Mouse (Mus musculus): ENCODE results near the gene 0610009B22Rik. TPM values are rescaled to one million over a fixed set of nuclear protein-coding genes. Genes with fewer than 3 reads are reported as not detected.
A peak's percentile ranks its signal among the peaks of the same experiment; 100 is the strongest.

Gene 0610009B22Rik
- polyA plus RNA-seq, 1 experiment from 2014 or later: 101 TPM

DNA sequence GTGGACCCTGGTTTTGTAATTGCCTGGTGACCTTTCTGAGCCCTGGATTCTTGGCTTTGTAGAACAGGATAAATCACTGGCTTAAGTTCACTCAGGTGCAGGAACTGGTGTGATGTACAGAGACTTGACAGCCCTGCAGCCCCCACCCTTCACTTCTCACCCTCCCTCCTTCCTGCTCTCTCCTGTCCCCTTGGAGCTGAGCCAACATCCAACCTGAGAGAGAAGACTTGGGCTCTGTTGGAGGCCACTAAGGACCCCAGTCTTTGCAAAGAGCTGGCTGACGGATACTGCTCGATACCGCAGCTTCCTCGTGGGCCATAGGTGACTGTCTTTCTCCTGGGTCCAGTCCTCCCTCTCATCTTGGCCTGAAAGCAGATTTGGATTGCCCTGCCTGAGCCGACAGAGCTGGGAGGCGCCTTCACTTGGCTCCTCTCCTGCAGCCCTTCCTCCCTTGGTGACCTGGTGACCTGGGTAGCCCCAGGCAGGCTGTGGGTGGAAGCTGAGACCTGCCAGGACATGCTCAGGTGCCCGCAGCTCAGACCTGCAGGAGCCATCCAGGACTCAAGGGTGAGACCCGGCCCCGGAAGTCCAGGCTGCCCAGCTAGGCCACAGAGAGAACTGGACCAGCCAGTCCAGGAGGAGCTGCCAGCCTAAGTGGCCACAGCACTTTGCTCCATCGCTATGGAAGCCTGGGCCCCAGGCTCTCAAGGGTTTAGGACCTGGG, 31.7 kb downstream of the 0610009B22Rik start:
- ATAC-seq (ENCODE audit: low FRiP score, low read depth): no peak
- Histone ChIP-seq H3K4me2 (replicated peaks) (no peak overlapping the region), H3K36me3 (no peaks in the 10 kb centered on the region), H3K27ac (no peak overlapping the region), H3K9me3 (no peaks in the 10 kb centered on the region), H3K4me1 (no peaks in the 10 kb centered on the region), H3K27me3 (replicated peaks) (no peaks in the 10 kb centered on the region), H3K9ac (no peak overlapping the region), H3K4me3 (no peak overlapping the region)
- WGBS: 87% methylated on average over 10 of the region's 10 CpGs

DNA sequence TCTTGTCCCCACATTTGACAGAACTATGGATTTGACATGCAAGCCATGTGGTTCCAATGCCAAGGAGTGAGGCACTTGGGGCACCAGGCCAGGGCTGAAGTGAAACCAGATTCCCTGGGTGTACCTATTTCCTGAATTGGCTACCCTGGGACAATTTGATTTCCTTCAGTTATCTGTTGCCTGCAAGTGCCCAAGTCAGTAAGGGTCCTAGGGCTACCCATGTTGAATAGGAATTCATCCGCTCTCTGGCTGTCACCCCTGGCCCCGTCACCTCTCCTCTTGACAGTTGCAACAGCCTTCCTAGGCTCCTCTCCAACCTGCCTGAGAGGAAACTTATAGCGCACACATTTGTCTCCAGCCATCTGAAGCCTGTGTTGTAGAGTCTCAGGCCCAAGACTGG, 33.8 kb downstream of the 0610009B22Rik start:
- Histone ChIP-seq H3K9me3 (no peaks in the 10 kb centered on the region), H3K9ac (no peak overlapping the region), H3K4me3 (no peak overlapping the region), H3K4me1 (peaks cover 9% of the 10 kb centered on the region), H3K36me3 (no peaks in the 10 kb centered on the region), H3K27ac (no peak overlapping the region), H3K4me2 (replicated peaks) (no peak overlapping the region), H3K27me3 (replicated peaks) (peaks cover 15% of the 10 kb centered on the region)
- ATAC-seq (ENCODE audit: low FRiP score, low read depth): no peak
- WGBS: 91% methylated on average over 3 of the region's 3 CpGs

GRCm38 (mm10) chr11:51653736-51654135, 34.9 kb downstream of the 0610009B22Rik start:
- peaks cover 21% of the 10 kb centered on the region for H3K4me1 ChIP-seq
- H3K9me3 ChIP-seq: no peaks in the 10 kb centered on the region
- H3K9ac ChIP-seq: no peak overlapping the region
- 92% methylated on average over 6 of the region's 6 CpGs for WGBS
- peaks cover 24% of the 10 kb centered on the region for H3K27me3 ChIP-seq (replicated peaks)
- no peak overlapping the region for H3K4me2 ChIP-seq (replicated peaks)
- no peak overlapping the region for H3K27ac ChIP-seq
- no peak overlapping the region for H3K4me3 ChIP-seq
- no peak for ATAC-seq (ENCODE audit: low FRiP score, low read depth)
- no peaks in the 10 kb centered on the region for H3K36me3 ChIP-seq

DNA sequence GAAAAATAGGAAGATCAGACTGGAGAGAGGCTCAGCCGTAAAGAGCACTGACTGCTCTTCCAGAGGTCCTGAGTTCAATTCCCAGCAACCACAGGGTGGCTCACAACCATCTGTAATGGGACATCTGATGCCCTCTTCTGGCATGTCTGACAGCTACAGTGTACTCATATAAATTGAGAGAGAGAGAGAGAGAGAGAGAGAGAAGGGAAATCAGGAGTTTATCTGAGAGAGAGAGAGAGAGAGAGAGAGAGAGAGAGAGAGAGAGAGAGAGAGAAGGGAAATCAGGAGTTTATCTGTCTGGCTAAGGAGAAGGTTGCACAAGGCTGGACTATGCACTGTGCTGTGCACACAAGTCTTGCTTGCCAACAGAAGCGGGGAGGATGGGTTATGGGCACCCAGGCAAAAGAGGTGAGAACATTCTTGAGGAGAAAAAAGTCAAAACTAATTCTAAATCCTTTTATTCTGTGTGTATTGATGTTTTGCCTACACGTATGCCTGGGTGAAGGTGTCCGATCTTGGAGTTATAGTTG, 35.7 kb downstream of the 0610009B22Rik start:
- Histone ChIP-seq H3K4me3 (no peak overlapping the region), H3K9ac (no peak overlapping the region), H3K27ac (no peak overlapping the region), H3K9me3 (no peaks in the 10 kb centered on the region), H3K27me3 (replicated peaks) (peaks cover 24% of the 10 kb centered on the region), H3K36me3 (no peaks in the 10 kb centered on the region), H3K4me1 (peaks cover 28% of the 10 kb centered on the region), H3K4me2 (replicated peaks) (no peak overlapping the region)
- ATAC-seq (ENCODE audit: low FRiP score, low read depth): no peak
- 94% methylated on average over 4 of the region's 4 CpGs for WGBS

DNA sequence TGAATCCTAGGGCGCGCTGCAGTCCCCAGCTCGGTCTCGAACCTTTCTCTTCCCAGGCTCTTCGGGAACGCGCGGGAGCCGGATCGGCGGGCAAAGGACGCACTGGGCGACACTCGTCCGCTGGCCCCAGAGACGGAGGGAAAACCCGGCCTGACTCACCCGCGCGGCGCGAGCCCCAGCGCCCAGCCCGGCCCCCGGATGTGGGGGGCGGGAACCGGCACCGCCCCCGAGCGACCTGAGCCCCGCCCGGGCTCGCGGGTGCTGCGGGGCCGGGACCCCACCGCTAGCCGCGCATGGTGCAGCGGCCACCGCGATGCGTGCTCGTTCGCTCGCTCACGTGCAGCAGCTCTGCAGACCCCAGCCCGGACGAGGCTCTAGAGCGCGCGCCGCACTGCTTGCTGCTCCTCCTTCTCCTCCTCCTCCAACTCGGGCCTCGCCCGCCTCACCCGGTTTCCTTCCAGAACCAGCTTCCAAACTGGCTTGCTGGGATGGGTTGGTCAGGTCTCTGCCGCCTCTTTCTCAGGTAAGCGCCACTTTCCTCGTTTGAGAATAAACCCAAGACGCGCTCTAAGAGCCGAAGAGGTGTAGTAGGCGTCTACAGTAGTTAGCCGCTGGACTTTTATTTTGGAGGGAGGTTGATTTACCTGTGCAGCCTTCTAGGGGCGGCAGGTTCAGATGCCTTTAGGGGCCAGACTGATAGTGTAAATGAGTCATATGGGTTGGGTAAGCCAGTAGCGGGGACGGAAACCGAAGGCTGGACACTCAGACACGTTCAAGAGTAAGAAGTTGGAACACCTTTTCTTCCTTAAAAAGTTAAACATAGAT, 37.8 kb downstream of the 0610009B22Rik start, which contains the start of the genes N4bp3 and D930048N14Rik:
Gene N4bp3, minus strand, starts transcription at position 152 of the 825 bp plus-strand sequence.
Gene D930048N14Rik, plus strand, starts transcription at position 264 of the 825 bp plus-strand sequence.
- H3K9me3 ChIP-seq: no peaks in the 10 kb centered on the region

DNA sequence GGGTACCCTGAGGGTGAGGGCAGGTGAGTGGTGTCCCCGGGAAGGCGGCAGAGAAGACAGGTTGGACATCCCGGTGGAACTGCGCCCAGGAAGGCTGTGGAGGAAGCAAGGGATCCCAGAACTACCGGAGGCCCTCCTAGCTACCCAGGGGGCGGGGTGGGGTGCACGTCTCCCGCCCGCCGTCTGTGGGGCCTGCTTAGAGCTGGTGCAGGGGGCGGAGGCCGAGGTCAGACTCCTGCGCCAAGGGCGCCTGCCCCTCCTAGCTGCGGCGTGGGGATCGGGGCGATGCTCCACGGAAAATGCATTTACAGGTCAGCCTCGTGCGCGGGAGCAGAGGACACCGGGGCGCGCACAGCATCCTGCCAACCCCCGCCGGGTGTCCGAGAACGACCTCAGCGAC, 38.4 kb downstream of the 0610009B22Rik start:
- H3K36me3 ChIP-seq: no peaks in the 10 kb centered on the region
- H3K9me3 ChIP-seq: no peaks in the 10 kb centered on the region
- H3K27me3 ChIP-seq (replicated peaks): peaks cover 24% of the 10 kb centered on the region
- H3K9ac ChIP-seq: peak overlapping the region; percentile 52
- ATAC-seq (ENCODE audit: low FRiP score, low read depth): no peak
- WGBS: under 1% methylated on average over 30 of the region's 30 CpGs
- H3K4me1 ChIP-seq: peaks cover 37% of the 10 kb centered on the region
- H3K27ac ChIP-seq: no peak overlapping the region
- H3K4me2 ChIP-seq (replicated peaks): peak overlapping the region; percentile 87
- peak overlapping the region; percentile 47 for H3K4me3 ChIP-seq

More for the DNA sequence above, 37.8 kb downstream of the 0610009B22Rik start, which contains the start of the genes N4bp3 and D930048N14Rik:
- H3K36me3 ChIP-seq: no peaks in the 10 kb centered on the region
- peaks cover 24% of the 10 kb centered on the region for H3K27me3 ChIP-seq (replicated peaks)
- peak within 1 kb of the TSS; percentile 52 for H3K9ac ChIP-seq
- peak within 1 kb of the TSS; percentile 47 for H3K4me3 ChIP-seq
- peak; percentile 37; the same call in 1 of the 2 replicates for ATAC-seq (ENCODE audit: low FRiP score, low read depth)
- H3K27ac ChIP-seq: no peak within 1 kb of the TSS
- peak within 1 kb of the TSS; percentile 87 for H3K4me2 ChIP-seq (replicated peaks)
- 1% methylated on average over 70 of the region's 70 CpGs for WGBS
- peaks cover 37% of the 10 kb centered on the region for H3K4me1 ChIP-seq

DNA sequence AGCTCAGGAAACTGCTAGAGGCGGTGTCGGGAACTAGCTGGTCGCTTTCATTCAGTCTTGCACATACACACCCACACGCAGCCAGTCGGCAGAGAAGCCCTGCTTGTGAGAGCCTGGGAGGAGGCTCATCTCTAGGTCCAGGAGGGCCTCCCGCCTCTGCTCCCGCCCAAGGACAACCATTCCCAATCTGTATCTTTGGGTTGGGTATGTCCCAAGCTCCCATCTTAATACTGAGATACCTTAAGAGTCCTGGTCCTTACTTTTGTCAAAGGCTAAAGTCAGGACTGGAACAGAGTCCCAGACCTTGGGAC, 38.8 kb downstream of the 0610009B22Rik start:
- peaks cover 37% of the 10 kb centered on the region for H3K4me1 ChIP-seq
- WGBS: 4% methylated on average over 7 of the region's 7 CpGs
- ATAC-seq (ENCODE audit: low FRiP score, low read depth): no peak
- peak overlapping the region; percentile 87 for H3K4me2 ChIP-seq (replicated peaks)
- H3K27me3 ChIP-seq (replicated peaks): peaks cover 24% of the 10 kb centered on the region
- H3K4me3 ChIP-seq: peak overlapping the region; percentile 47
- peak overlapping the region; percentile 52 for H3K9ac ChIP-seq
- H3K9me3 ChIP-seq: no peaks in the 10 kb centered on the region
- no peak overlapping the region for H3K27ac ChIP-seq
- no peaks in the 10 kb centered on the region for H3K36me3 ChIP-seq

DNA sequence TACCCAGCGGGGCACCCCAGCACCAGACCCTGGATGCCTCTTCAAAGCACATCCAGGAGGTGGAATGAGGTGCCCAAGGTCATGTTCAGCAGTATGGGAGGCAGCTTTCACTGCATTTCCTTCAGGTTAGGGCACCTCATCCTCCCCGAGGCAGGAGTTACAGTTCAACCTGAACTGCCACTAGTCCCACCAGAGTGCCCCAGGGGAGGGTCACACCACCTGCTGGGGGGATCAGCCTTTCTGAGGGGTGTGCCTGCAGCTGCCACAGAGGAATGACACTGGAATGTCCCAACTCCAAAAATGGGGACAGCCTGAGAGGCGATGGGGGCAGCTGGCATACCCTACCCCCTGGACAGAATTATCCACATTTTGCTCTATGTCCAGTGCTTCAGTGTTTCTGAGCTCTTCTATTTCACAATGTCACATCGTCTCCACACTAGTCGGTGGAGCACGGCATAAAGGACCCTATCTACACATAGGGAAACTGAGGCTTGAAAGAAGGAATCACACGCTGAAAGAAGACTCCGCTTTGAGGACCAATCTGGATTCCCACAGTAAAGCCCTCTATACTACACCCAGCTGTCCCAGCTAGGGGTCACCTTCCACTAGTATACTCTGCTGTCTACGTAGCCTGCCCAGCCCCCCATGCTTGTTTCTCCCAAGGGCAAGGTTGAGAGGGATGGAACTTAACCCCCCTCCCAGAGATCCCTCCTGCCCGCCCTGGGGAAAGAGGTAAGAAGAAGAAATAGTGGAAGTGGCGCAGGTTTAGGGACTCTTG, 39.4 kb downstream of the 0610009B22Rik start:
- no peak for ATAC-seq (ENCODE audit: low FRiP score, low read depth)
- H3K4me1 ChIP-seq: peaks cover 37% of the 10 kb centered on the region
- H3K9me3 ChIP-seq: no peaks in the 10 kb centered on the region
- peak overlapping the region; percentile 87 for H3K4me2 ChIP-seq (replicated peaks)
- peak overlapping the region; percentile 52 for H3K9ac ChIP-seq
- H3K4me3 ChIP-seq: peak overlapping the region; percentile 47
- H3K27ac ChIP-seq: no peak overlapping the region
- WGBS: 23% methylated on average over 11 of the region's 11 CpGs
- H3K27me3 ChIP-seq (replicated peaks): peaks cover 24% of the 10 kb centered on the region
- no peaks in the 10 kb centered on the region for H3K36me3 ChIP-seq

- Histone ChIP-seq H3K4me3 (peak overlapping the region; percentile 15; the same call in 1 of the 2 replicates), H3K36me3 (0 out of 2 replicates have a peak, but pooled peaks cover under 1% of the 10 kb centered on the region), H3K27ac (no peak overlapping the region), H3K9ac (peak overlapping the region; percentile 18; the same call in 1 of the 2 replicates), H3K27me3 (replicated peaks) (peaks cover 24% of the 10 kb centered on the region), H3K4me2 (replicated peaks) (peak overlapping the region; percentile 87), H3K9me3 (no peaks in the 10 kb centered on the region), H3K4me1 (peaks cover 37% of the 10 kb centered on the region)
- ATAC-seq (ENCODE audit: low FRiP score, low read depth): peak; percentile 35
- WGBS: 10% methylated on average over 3 of the region's 3 CpGs
Observed at GRCm38 (mm10) chr11:51648566-51648965, 40.1 kb downstream of the 0610009B22Rik start.

DNA sequence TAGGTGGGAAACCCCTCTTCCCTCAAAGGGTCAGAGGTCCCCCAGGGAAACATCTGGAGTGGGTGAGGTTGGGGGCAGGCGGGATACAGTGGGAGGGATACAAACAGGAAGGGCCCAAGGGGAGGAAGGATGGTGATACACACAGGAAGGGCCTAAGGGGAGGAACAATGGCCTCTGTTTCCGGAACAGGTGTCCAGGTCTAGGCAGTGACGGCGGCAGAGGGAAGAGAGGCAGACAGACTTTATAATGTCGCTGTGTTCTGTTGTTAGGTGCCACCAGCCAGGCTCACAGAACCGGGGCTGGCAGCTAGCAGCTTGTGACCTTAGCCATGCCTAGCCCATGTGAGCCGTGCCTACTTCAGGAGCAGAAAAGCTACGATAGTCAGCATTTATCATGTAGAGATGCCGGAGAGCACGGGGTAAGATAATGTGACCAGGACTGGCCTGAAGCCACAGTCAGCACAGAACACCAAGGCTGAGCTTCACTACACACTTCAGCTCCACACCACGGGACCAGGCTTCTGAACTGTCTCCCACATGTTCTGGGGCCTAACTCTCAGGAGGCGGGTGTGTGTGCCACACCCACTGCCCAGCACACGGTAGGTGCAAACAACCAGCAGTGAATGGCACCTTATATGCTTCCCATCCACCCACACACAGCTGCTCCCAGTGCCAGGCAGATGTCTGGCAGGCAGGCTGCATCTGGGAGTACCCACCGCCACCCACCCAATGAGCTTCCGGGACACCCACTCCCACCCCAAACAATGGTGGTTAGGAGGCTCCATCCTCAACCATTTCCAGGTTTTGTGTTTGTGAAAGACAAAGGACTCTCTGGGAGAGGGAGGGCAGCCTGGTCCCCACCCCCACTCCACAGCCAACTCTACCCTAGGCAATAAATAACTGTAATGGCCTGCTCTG, 41.7 kb downstream of the 0610009B22Rik start:
- 0 out of 2 replicates have a peak overlapping the region, but pooled peaks have one; percentile 0 for H3K4me2 ChIP-seq (replicated peaks)
- H3K27ac ChIP-seq: no peak overlapping the region
- no peak overlapping the region for H3K4me3 ChIP-seq
- H3K9me3 ChIP-seq: no peaks in the 10 kb centered on the region
- H3K4me1 ChIP-seq: peaks cover 37% of the 10 kb centered on the region
- 0 out of 2 replicates have a peak, but pooled peaks cover 5% of the 10 kb centered on the region for H3K36me3 ChIP-seq
- 65% methylated on average over 15 of the region's 15 CpGs for WGBS
- H3K27me3 ChIP-seq (replicated peaks): peaks cover 24% of the 10 kb centered on the region
- H3K9ac ChIP-seq: no peak overlapping the region
- no peak for ATAC-seq (ENCODE audit: low FRiP score, low read depth)

DNA sequence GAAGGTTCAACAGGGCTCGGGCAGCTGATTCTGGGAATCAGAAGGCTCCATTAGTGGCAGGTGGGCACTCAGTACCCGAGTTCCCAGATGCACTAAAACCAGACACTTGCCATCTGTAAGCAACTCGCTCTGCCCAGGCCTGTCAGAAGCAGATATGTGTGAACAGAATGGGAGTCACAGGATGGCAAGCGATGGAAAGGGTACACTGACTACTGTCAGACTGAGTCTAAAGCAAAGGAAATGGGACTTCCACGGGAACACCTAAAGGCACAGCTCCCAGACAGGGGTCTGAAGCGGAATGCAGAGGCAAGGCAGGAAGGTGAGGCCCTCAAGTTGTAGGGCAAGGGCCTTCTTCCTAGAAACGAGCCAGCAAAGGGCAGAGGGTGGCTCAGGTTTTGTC, 42.4 kb downstream of the 0610009B22Rik start:
- no peak for ATAC-seq (ENCODE audit: low FRiP score, low read depth)
- peaks cover 37% of the 10 kb centered on the region for H3K4me1 ChIP-seq
- H3K36me3 ChIP-seq: 0 out of 2 replicates have a peak, but pooled peaks cover 5% of the 10 kb centered on the region

More for the DNA sequence above, 42.4 kb downstream of the 0610009B22Rik start:
- no peaks in the 10 kb centered on the region for H3K9me3 ChIP-seq
- peaks cover 21% of the 10 kb centered on the region for H3K27me3 ChIP-seq (replicated peaks)
- H3K27ac ChIP-seq: no peak overlapping the region
- no peak overlapping the region for H3K4me2 ChIP-seq (replicated peaks)
- 84% methylated on average over 7 of the region's 7 CpGs for WGBS
- no peak overlapping the region for H3K4me3 ChIP-seq
- H3K9ac ChIP-seq: no peak overlapping the region

Measured in neural tube, embryonic 12.5 days (tissue).